Mouse (Mus musculus): ENCODE data around the gene Ldlrap1. TPM values are rescaled to one million over a fixed set of nuclear protein-coding genes. Genes with fewer than 3 reads are reported as not detected.
A peak's percentile ranks its signal among the peaks of the same experiment; 100 is the strongest.

Ldlrap1 gene
- polyA plus RNA-seq, 1 experiment from 2014 or later = 21.8 TPM

- ATAC-seq (ENCODE audit: insufficient read depth) = no peak
- no peaks in the 10 kb centered on the region for H3K27me3 ChIP-seq
- H3K9ac ChIP-seq = no peak overlapping the region
- no peak overlapping the region for H3K4me3 ChIP-seq (replicated peaks)
- H3K36me3 ChIP-seq (replicated peaks) = no peaks in the 10 kb centered on the region
- H3K4me1 ChIP-seq (replicated peaks) = peaks cover 56% of the 10 kb centered on the region
- WGBS (ENCODE audit: insufficient replicate concordance) = 34% methylated on average over 6 of the region's 6 CpGs
- no peaks in the 10 kb centered on the region for H3K9me3 ChIP-seq (replicated peaks)
- H3K27ac ChIP-seq (replicated peaks) = no peak overlapping the region
- no peak overlapping the region for H3K4me2 ChIP-seq
These were observed 6.3 kb upstream of the Ldlrap1 start for GRCm38 (mm10) chr4:134774126-134774525.

GRCm38 (mm10) chr4:134772805-134773674, 5.2 kb upstream of the Ldlrap1 start:
- peaks cover 63% of the 10 kb centered on the region for H3K4me1 ChIP-seq (replicated peaks)
- ATAC-seq (ENCODE audit: insufficient read depth) = peak; percentile 46
- no peaks in the 10 kb centered on the region for H3K27me3 ChIP-seq
- no peaks in the 10 kb centered on the region for H3K36me3 ChIP-seq (replicated peaks)
- H3K9ac ChIP-seq = no peak overlapping the region
- no peaks in the 10 kb centered on the region for H3K9me3 ChIP-seq (replicated peaks)
- H3K27ac ChIP-seq (replicated peaks) = peak overlapping the region; percentile 41; the same call in 1 of the 2 replicates
- WGBS (ENCODE audit: insufficient replicate concordance) = 27% methylated on average over 4 of the region's 4 CpGs
- H3K4me2 ChIP-seq = peak overlapping the region; percentile 7; the same call in 1 of the 2 replicates
- no peak overlapping the region for H3K4me3 ChIP-seq (replicated peaks)

GRCm38 (mm10) chr4:134769891-134770290, 2.1 kb upstream of the Ldlrap1 start:
- Histone ChIP-seq H3K4me3 (replicated peaks) (no peak overlapping the region), H3K27ac (replicated peaks) (no peak overlapping the region), H3K9ac (no peak overlapping the region), H3K4me1 (replicated peaks) (peaks cover 74% of the 10 kb centered on the region), H3K27me3 (no peaks in the 10 kb centered on the region), H3K36me3 (replicated peaks) (no peaks in the 10 kb centered on the region), H3K9me3 (replicated peaks) (no peaks in the 10 kb centered on the region), H3K4me2 (no peak overlapping the region)
- WGBS (ENCODE audit: insufficient replicate concordance) = 54% methylated on average over 7 of the region's 7 CpGs
- no peak for ATAC-seq (ENCODE audit: insufficient read depth)

GRCm38 (mm10) chr4:134769081-134769811, 1.4 kb upstream of the Ldlrap1 start:
- Histone ChIP-seq H3K4me3 (replicated peaks) (no peak overlapping the region), H3K9me3 (replicated peaks) (no peaks in the 10 kb centered on the region), H3K36me3 (replicated peaks) (no peaks in the 10 kb centered on the region), H3K4me1 (replicated peaks) (peaks cover 76% of the 10 kb centered on the region), H3K9ac (no peak overlapping the region), H3K27me3 (no peaks in the 10 kb centered on the region), H3K4me2 (no peak overlapping the region), H3K27ac (replicated peaks) (no peak overlapping the region)
- ATAC-seq (ENCODE audit: insufficient read depth) = no peak
- WGBS (ENCODE audit: insufficient replicate concordance) = 66% methylated on average over 7 of the region's 7 CpGs

- Histone ChIP-seq H3K9ac (peak overlapping the region; percentile 96), H3K9me3 (replicated peaks) (no peaks in the 10 kb centered on the region), H3K27ac (replicated peaks) (peak overlapping the region; percentile 92), H3K27me3 (no peaks in the 10 kb centered on the region), H3K4me3 (replicated peaks) (peak overlapping the region; percentile 88), H3K4me1 (replicated peaks) (peaks cover 76% of the 10 kb centered on the region), H3K4me2 (peak overlapping the region; percentile 96), H3K36me3 (replicated peaks) (no peaks in the 10 kb centered on the region)
- 12% methylated on average over 21 of the region's 21 CpGs for WGBS (ENCODE audit: insufficient replicate concordance)
- ATAC-seq (ENCODE audit: insufficient read depth) = no peak
These were observed 533 bp upstream of the Ldlrap1 start for GRCm38 (mm10) chr4:134768226-134768888.

GRCm38 (mm10) chr4:134766904-134767425, 859 bp downstream of the Ldlrap1 start:
- WGBS (ENCODE audit: insufficient replicate concordance) = 2% methylated on average over 23 of the region's 23 CpGs
- H3K36me3 ChIP-seq (replicated peaks) = no peaks in the 10 kb centered on the region
- peak overlapping the region; percentile 96 for H3K4me2 ChIP-seq
- peak overlapping the region; percentile 92 for H3K27ac ChIP-seq (replicated peaks)
- H3K4me3 ChIP-seq (replicated peaks) = peak overlapping the region; percentile 88
- H3K27me3 ChIP-seq = no peaks in the 10 kb centered on the region
- peak; percentile 9 for ATAC-seq (ENCODE audit: insufficient read depth)
- H3K9ac ChIP-seq = peak overlapping the region; percentile 96
- H3K9me3 ChIP-seq (replicated peaks) = no peaks in the 10 kb centered on the region
- H3K4me1 ChIP-seq (replicated peaks) = peaks cover 75% of the 10 kb centered on the region

GRCm38 (mm10) chr4:134766277-134766676, 1.5 kb downstream of the Ldlrap1 start:
- Histone ChIP-seq H3K4me1 (replicated peaks) (peaks cover 81% of the 10 kb centered on the region), H3K36me3 (replicated peaks) (no peaks in the 10 kb centered on the region), H3K27me3 (no peaks in the 10 kb centered on the region), H3K4me3 (replicated peaks) (peak overlapping the region; percentile 88), H3K4me2 (peak overlapping the region; percentile 96), H3K9me3 (replicated peaks) (no peaks in the 10 kb centered on the region), H3K27ac (replicated peaks) (peak overlapping the region; percentile 92), H3K9ac (peak overlapping the region; percentile 96)
- 55% methylated on average over 6 of the region's 6 CpGs for WGBS (ENCODE audit: insufficient replicate concordance)
- no peak for ATAC-seq (ENCODE audit: insufficient read depth)

- H3K9ac ChIP-seq = peak overlapping the region; percentile 96
- H3K9me3 ChIP-seq (replicated peaks) = no peaks in the 10 kb centered on the region
- peak overlapping the region; percentile 88 for H3K4me3 ChIP-seq (replicated peaks)
- H3K27ac ChIP-seq (replicated peaks) = peak overlapping the region; percentile 92
- peak; percentile 3; the same call in 1 of the 2 replicates for ATAC-seq (ENCODE audit: insufficient read depth)
- H3K4me2 ChIP-seq = peak overlapping the region; percentile 96
- H3K4me1 ChIP-seq (replicated peaks) = peaks cover 95% of the 10 kb centered on the region
- H3K36me3 ChIP-seq (replicated peaks) = no peaks in the 10 kb centered on the region
- 2% methylated on average over 3 of the region's 3 CpGs for WGBS (ENCODE audit: insufficient replicate concordance)
- H3K27me3 ChIP-seq = no peaks in the 10 kb centered on the region
These were observed 3.5 kb downstream of the Ldlrap1 start for GRCm38 (mm10) chr4:134764333-134764732.

GRCm38 (mm10) chr4:134762360-134762759, 5.5 kb downstream of the Ldlrap1 start:
- 23% methylated on average over 6 of the region's 6 CpGs for WGBS (ENCODE audit: insufficient replicate concordance)
- H3K9ac ChIP-seq = peak overlapping the region; percentile 24
- peak overlapping the region; percentile 62 for H3K4me2 ChIP-seq
- ATAC-seq (ENCODE audit: insufficient read depth) = no peak
- H3K27me3 ChIP-seq = no peaks in the 10 kb centered on the region
- H3K4me1 ChIP-seq (replicated peaks) = peaks cover 98% of the 10 kb centered on the region
- H3K36me3 ChIP-seq (replicated peaks) = peaks cover 3% of the 10 kb centered on the region
- peak overlapping the region; percentile 32 for H3K4me3 ChIP-seq (replicated peaks)
- peak overlapping the region; percentile 92 for H3K27ac ChIP-seq (replicated peaks)
- H3K9me3 ChIP-seq (replicated peaks) = no peaks in the 10 kb centered on the region

GRCm38 (mm10) chr4:134760793-134761201, 7.0 kb downstream of the Ldlrap1 start:
- Histone ChIP-seq H3K4me3 (replicated peaks) (peak overlapping the region; percentile 19; the same call in 1 of the 2 replicates), H3K9ac (peak overlapping the region; percentile 57), H3K27me3 (no peaks in the 10 kb centered on the region), H3K36me3 (replicated peaks) (peaks cover 14% of the 10 kb centered on the region), H3K4me1 (replicated peaks) (peaks cover 98% of the 10 kb centered on the region), H3K4me2 (peak overlapping the region; percentile 69), H3K9me3 (replicated peaks) (no peaks in the 10 kb centered on the region), H3K27ac (replicated peaks) (peak overlapping the region; percentile 92)
- ATAC-seq (ENCODE audit: insufficient read depth) = 0 out of 2 replicates have a peak, but pooled peaks have one; percentile 3
- 32% methylated on average over 9 of the region's 9 CpGs for WGBS (ENCODE audit: insufficient replicate concordance)

Data from liver, embryonic 15.5 days (tissue).